Mouse (Mus musculus) induced T-regulatory cell, adult 2 months (primary cell): ENCODE results near the gene Ptrhd1.
A peak's percentile ranks its signal among the peaks of the same experiment; 100 is the strongest.
"Not testable (repeated sequence)": the region's sequence is repeated elsewhere in the genome, so short reads cannot be mapped to it uniquely, and the experiment has no call there.

Experiments used
- DNase-seq: peaks from one replicate; pipeline ENCODE4 v3.0.0-alpha.2; 2012; ENCODE audit warnings: low read depth

Gene Ptrhd1

GRCm38 (mm10) chr12:4233572-4234508 lies at the start of gene Ptrhd1, which contains the start of gene Cenpo:
TSS of gene Ptrhd1 (plus strand) at chr12:4234027.
TSS of gene Cenpo (minus strand) at chr12:4234294.
- peak; percentile 98 for DNase-seq

- DNase-seq = no peak
Measured at GRCm38 (mm10) chr12:4184648-4185047, 49.2 kb upstream of the Ptrhd1 start.

- DNase-seq = no peak
Measured at GRCm38 (mm10) chr12:4188171-4189059, 45.4 kb upstream of the Ptrhd1 start.

- DNase-seq = peak; percentile 11
Measured at GRCm38 (mm10) chr12:4189060-4189447, 44.8 kb upstream of the Ptrhd1 start.

- DNase-seq = no peak
Measured at GRCm38 (mm10) chr12:4192514-4192913, 41.3 kb upstream of the Ptrhd1 start.

GRCm38 (mm10) chr12:4193025-4193740 lies 40.6 kb upstream of the Ptrhd1 start:
- no peak for DNase-seq

GRCm38 (mm10) chr12:4194643-4195042 lies 39.2 kb upstream of the Ptrhd1 start:
- DNase-seq = no peak

GRCm38 (mm10) chr12:4198702-4199101 lies 35.1 kb upstream of the Ptrhd1 start:
- no peak for DNase-seq

- DNase-seq = no peak
Measured at GRCm38 (mm10) chr12:4199271-4199670, 34.6 kb upstream of the Ptrhd1 start.

- DNase-seq = no peak
Measured at GRCm38 (mm10) chr12:4201454-4202200, 32.2 kb upstream of the Ptrhd1 start.

- DNase-seq = no peak
Measured at GRCm38 (mm10) chr12:4202206-4202605, 31.6 kb upstream of the Ptrhd1 start.

- no peak for DNase-seq
Measured at GRCm38 (mm10) chr12:4206106-4206505, 27.7 kb upstream of the Ptrhd1 start.

GRCm38 (mm10) chr12:4208405-4209133 lies 25.3 kb upstream of the Ptrhd1 start:
- DNase-seq = peak; percentile 62

GRCm38 (mm10) chr12:4209196-4209595 lies 24.6 kb upstream of the Ptrhd1 start:
- DNase-seq = no peak

- DNase-seq = no peak
Measured at GRCm38 (mm10) chr12:4211174-4211573, 22.7 kb upstream of the Ptrhd1 start.

GRCm38 (mm10) chr12:4212908-4213307 lies 20.9 kb upstream of the Ptrhd1 start:
- DNase-seq = no peak

- DNase-seq = no peak
Measured at GRCm38 (mm10) chr12:4230156-4230555, 3.7 kb upstream of the Ptrhd1 start.

GRCm38 (mm10) chr12:4232777-4233176 lies 1.1 kb upstream of the Ptrhd1 start:
- DNase-seq = peak; percentile 25

- no peak for DNase-seq
Measured at GRCm38 (mm10) chr12:4237481-4237880, 3.7 kb downstream of the Ptrhd1 start.

- not testable (repeated sequence) for DNase-seq
Measured at GRCm38 (mm10) chr12:4240281-4240680, 6.5 kb downstream of the Ptrhd1 start.

GRCm38 (mm10) chr12:4243805-4244204 lies 10.0 kb downstream of the Ptrhd1 start:
- no peak for DNase-seq
